15 mouse cellular contexts compared by ENCODE assay signal in the genomic region with DNA sequence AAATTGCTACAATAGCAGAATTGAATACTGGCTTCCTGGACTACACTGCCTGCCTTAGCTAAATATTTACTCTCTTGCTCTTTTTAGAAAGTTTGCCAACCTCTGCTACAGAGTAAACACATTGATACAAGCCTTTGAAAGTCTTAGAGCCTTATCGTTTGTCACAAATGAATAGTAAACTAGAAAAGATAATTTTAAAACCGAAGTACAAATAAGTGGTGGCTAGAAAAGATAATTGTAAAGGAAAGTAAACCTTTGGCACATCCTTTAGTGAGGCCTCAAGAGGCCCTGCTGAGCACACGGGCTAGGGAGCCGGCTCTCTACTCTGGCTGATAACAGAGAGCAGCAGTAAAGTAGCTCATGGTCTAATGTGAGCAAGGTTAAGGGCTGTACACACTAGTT. TPM values are rescaled to one million over a fixed set of nuclear protein-coding genes. Genes with fewer than 3 reads are reported as not detected.
DNase-seq lines count a peak whose midpoint lies in the region; ATAC-seq and TF ChIP-seq lines count a peak whose summit lies in the region.
"Had no signal": no experiment of that assay in that cellular context is flagged by ENCODE, and none has a peak within 500 bp of the region (broad histone marks: within the 10 kb centered on the region; RNA-seq: fewer than 3 reads in every experiment).

No protein-coding gene starts in this region.

- no peaks in the 10 kb centered on the region for H3K36me3 ChIP-seq in heart, postnatal 0 days (replicated peaks; ENCODE audit: control insufficient read depth, insufficient read depth, low read length)
- H3K36me3 ChIP-seq in liver, adult 2 months (ENCODE audit: control insufficient read depth, insufficient read depth, low read length): no peaks in the 10 kb centered on the region
- H3K36me3 ChIP-seq: forebrain, embryonic 12.5 days; hindbrain, embryonic 12.5 days had no signal

- no peak for ATAC-seq in heart, postnatal 0 days (ENCODE audit: insufficient read depth, low read depth)
- ATAC-seq in megakaryocyte, adult 5-6 weeks (ENCODE audit: poor library complexity, severe bottlenecking): 0 out of 2 replicates have a peak, but pooled peaks have one; percentile 38

- DNase-seq in heart, postnatal 0 days (ENCODE audit: low spot score): no peak
- DNase-seq in heart, postnatal 36 days: no peak
- DNase-seq in c-Kit-positive CD71-positive TER-119-negative erythroid progenitor cells, embryonic 14.5 days (ENCODE audit: low read depth): peak; percentile 48
- peak; percentile 91 for DNase-seq in liver, adult 2 months (ENCODE audit: extremely low read depth, low read depth, low spot score)
- no peak for DNase-seq in cerebellum, adult 2 months
- no peak for DNase-seq in adrenal gland, postnatal 36 days
- DNase-seq in left cerebral cortex, adult 18-20 months (ENCODE audit: low spot score in 2 of 2): no peak
- DNase-seq: kidney, adult 11 months; kidney, postnatal 4 days; thymus, postnatal 4 days had no signal

- H3K4me1 ChIP-seq in heart, postnatal 0 days (ENCODE audit: control insufficient read depth, insufficient read depth): 0 out of 2 replicates have a peak, but pooled peaks cover 6% of the 10 kb centered on the region
- peaks cover 12% of the 10 kb centered on the region for H3K4me1 ChIP-seq in liver, adult 2 months (ENCODE audit: control insufficient read depth, insufficient read depth, low read length)
- peaks cover 3% of the 10 kb centered on the region; the same call in 1 of the 2 replicates for H3K4me1 ChIP-seq in cerebellum, adult 2 months (ENCODE audit: control insufficient read depth, insufficient read depth, low read length)

- TF ChIP-seq POLR2A in liver, adult 2 months (IDR thresholded peaks at IDR 0.05; ENCODE audit: extremely low read depth, insufficient read depth, low read length): no peak
- TF ChIP-seq POLR2A in cerebellum, adult 2 months (IDR thresholded peaks at IDR 0.05; ENCODE audit: borderline replicate concordance, insufficient read depth, low read length): no peak

- H3K27ac ChIP-seq in heart, postnatal 0 days (ENCODE audit: low read depth): peak overlapping the region; percentile 46; the same call in 1 of the 2 replicates
- H3K27ac ChIP-seq in liver, adult 2 months (replicated peaks; ENCODE audit: insufficient read depth, low read depth, low read length): 0 out of 2 replicates have a peak overlapping the region, but pooled peaks have one; percentile 1
- H3K27ac ChIP-seq in cerebellum, adult 2 months (ENCODE audit: insufficient read depth, low read length): no peak overlapping the region
- H3K27ac ChIP-seq: forebrain, embryonic 12.5 days; hindbrain, embryonic 12.5 days had no signal

- intact Hi-C loops in heart, postnatal 36 days (cut with DNase I): no loop called here

- H3K79me2 ChIP-seq in liver, adult 2 months (ENCODE audit: control insufficient read depth, insufficient read depth, low read length): no peaks in the 10 kb centered on the region

- no peak overlapping the region for H3K9ac ChIP-seq in heart, postnatal 0 days (replicated peaks; ENCODE audit: low read depth, low read length)
- no peak overlapping the region for H3K9ac ChIP-seq in liver, adult 2 months (ENCODE audit: low read depth, low read length)
- H3K9ac ChIP-seq: forebrain, embryonic 12.5 days; hindbrain, embryonic 12.5 days had no signal

- no peak for TF ChIP-seq EP300 in heart, postnatal 0 days (IDR thresholded peaks at IDR 0.05; ENCODE audit: low read depth)

- no peaks in the 10 kb centered on the region for H3K9me3 ChIP-seq in heart, postnatal 0 days (replicated peaks; ENCODE audit: control insufficient read depth, low read length)
- H3K9me3 ChIP-seq: forebrain, embryonic 12.5 days; hindbrain, embryonic 12.5 days had no signal

- no peak overlapping the region for H3K4me2 ChIP-seq in heart, postnatal 0 days (ENCODE audit: low read depth, low read length)
- H3K4me2 ChIP-seq: forebrain, embryonic 12.5 days; hindbrain, embryonic 12.5 days had no signal

- no peak overlapping the region for H3K4me3 ChIP-seq in heart, postnatal 0 days (ENCODE audit: low read depth, low read length)
- H3K4me3 ChIP-seq in liver, adult 2 months (ENCODE audit: insufficient read depth, low read depth, low read length): no peak overlapping the region
- H3K4me3 ChIP-seq in cerebellum, adult 2 months (replicated peaks; ENCODE audit: insufficient read depth, low read depth, low read length): no peak overlapping the region
- H3K4me3 ChIP-seq: forebrain, embryonic 12.5 days; hindbrain, embryonic 12.5 days had no signal

- WGBS in heart, postnatal 0 days: 27% methylated on average over 4 of the region's 4 CpGs
- WGBS in liver, adult 2 months: 9% methylated on average over 4 of the region's 4 CpGs
- WGBS in cerebellum, adult 2 months: 69% methylated on average over 4 of the region's 4 CpGs

- no peak for TF ChIP-seq CTCF in heart, postnatal 0 days (IDR thresholded peaks at IDR 0.05; ENCODE audit: low read depth)
- TF ChIP-seq CTCF in liver, adult 2 months (IDR thresholded peaks at IDR 0.05; ENCODE audit: low read depth, low read length): no peak
- TF ChIP-seq CTCF in cerebellum, adult 2 months (IDR thresholded peaks at IDR 0.05; ENCODE audit: borderline replicate concordance, insufficient read depth, low read depth, low read length): no peak

- H3K27me3 ChIP-seq in heart, postnatal 0 days (ENCODE audit: control insufficient read depth, insufficient read depth, low read length): no peaks in the 10 kb centered on the region
- no peaks in the 10 kb centered on the region for H3K27me3 ChIP-seq in liver, adult 2 months (ENCODE audit: control insufficient read depth, insufficient read depth, low read length)
- H3K27me3 ChIP-seq in cerebellum, adult 2 months (ENCODE audit: control insufficient read depth, insufficient read depth, low read length): no peaks in the 10 kb centered on the region
- H3K27me3 ChIP-seq: CH12.LX; forebrain, embryonic 12.5 days had no signal

RNA-seq across cellular contexts. Expression of a gene that starts 13.4 kb away (rescaled TPM):
- 40.4 and 61.8 TPM in 2 replicates for total RNA-seq in heart, postnatal 0 days (2014; rRNA removed; ENCODE audit: low replicate concordance)
- polyA plus RNA-seq in heart, postnatal 0 days (2015; fragmentation: Nextera tagmentation; extraction: Ambion mirVana): 29.7 and 31.0 TPM in 2 replicates
- 10 to 100 TPM; 16.1 to 17.7 TPM for total RNA-seq in heart, postnatal 36 days (2021)
- total RNA-seq in liver, adult 2 months (2014; rRNA removed): 7.1 and 7.9 TPM in 2 replicates
- polyA plus RNA-seq in liver, adult 2 months (2012; rRNA removed): 6.0 and 6.4 TPM in 2 replicates
- 14.2 and 16.3 TPM in 2 replicates for total RNA-seq in megakaryocyte, adult 5-6 weeks (2015)
- 14.6 and 15.2 TPM in 2 replicates for total RNA-seq in megakaryocyte, adult 5-6 weeks (2017)
- polyA plus RNA-seq in cerebellum, adult 2 months (2012; rRNA removed): 36.0 and 37.2 TPM in 2 replicates
- total RNA-seq in adrenal gland, postnatal 36 days (2021): 10 to 100 TPM; 18.1 to 21.3 TPM
- 10 to 100 TPM; 31.0 to 33.8 TPM for total RNA-seq in left cerebral cortex, adult 18-20 months (2021)

RNA-seq across cellular contexts. Expression of a gene that starts 13.6 kb away (rescaled TPM):
- total RNA-seq in heart, postnatal 0 days (2014; rRNA removed; ENCODE audit: low replicate concordance): 4.1 TPM in 1 of 2 replicates, not detected in the other
- polyA plus RNA-seq in heart, postnatal 0 days (2015; fragmentation: Nextera tagmentation; extraction: Ambion mirVana): 4.6 and 5.9 TPM in 2 replicates
- 1 to 10 TPM; 3.5 to 3.8 TPM for total RNA-seq in heart, postnatal 36 days (2021)
- 0.20 TPM in 1 of 2 replicates, not detected in the other for total RNA-seq in liver, adult 2 months (2014; rRNA removed)
- 0.16 and 0.17 TPM in 2 replicates for polyA plus RNA-seq in liver, adult 2 months (2012; rRNA removed)
- not detected in 2 replicates for total RNA-seq in megakaryocyte, adult 5-6 weeks (2015)
- not detected in 2 replicates for total RNA-seq in megakaryocyte, adult 5-6 weeks (2017)
- polyA plus RNA-seq in cerebellum, adult 2 months (2012; rRNA removed): 1.8 and 2.1 TPM in 2 replicates
- total RNA-seq in adrenal gland, postnatal 36 days (2021): 1 to 10 TPM; 3.0 to 4.4 TPM
- total RNA-seq in left cerebral cortex, adult 18-20 months (2021): 1 to 10 TPM; 1.8 to 2.3 TPM
- total RNA-seq: monocyte, adult 5-6 weeks had no signal

Comparison
In these comparisons a context has a peak if more than half of its experiments do, and no peak if none do; other contexts are left out.
1. DNase-seq: peak in c-Kit-positive CD71-positive TER-119-negative erythroid progenitor cells, embryonic 14.5 days (single experiment) and liver, adult 2 months (single experiment); none in heart, postnatal 0 days (single experiment), heart, postnatal 36 days (0 of 2), cerebellum, adult 2 months (0 of 2), adrenal gland, postnatal 36 days (0 of 2) and left cerebral cortex, adult 18-20 months (0 of 2).